Mouse (Mus musculus) urinary bladder, postnatal 14 days (tissue): Measurements from ENCODE around the gene Ddx52.
A peak's percentile ranks its signal among the peaks of the same experiment; 100 is the strongest.

Experiments used
- DNase-seq: peaks from one replicate; pipeline ENCODE4 v3.0.0; 2021; ENCODE audit warnings: low spot score

Ddx52 gene

GRCm38 (mm10) chr11:83941950-83942840 lies at the start of gene Ddx52:
Gene Ddx52, plus strand, starts transcription at chr11:83942062.
- peak; percentile 91 for DNase-seq

DNA sequence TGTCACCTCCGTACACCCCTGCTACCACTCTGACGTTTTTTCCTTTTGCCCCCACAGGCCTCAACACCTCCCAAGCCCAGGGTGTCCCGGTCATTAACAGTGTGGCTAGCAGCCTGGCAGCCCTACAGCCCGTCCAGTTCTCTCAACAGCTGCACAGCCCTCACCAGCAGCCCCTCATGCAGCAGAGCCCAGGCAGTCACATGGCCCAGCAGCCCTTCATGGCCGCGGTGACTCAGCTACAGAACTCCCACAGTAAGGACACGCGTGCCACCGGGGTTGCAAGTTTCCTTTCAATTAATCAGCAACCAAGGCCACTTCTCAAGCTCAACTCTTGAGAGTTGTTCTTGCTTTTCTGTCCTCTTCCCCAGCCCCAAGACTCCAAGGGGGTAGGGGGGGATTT lies 48.5 kb upstream of the Ddx52 start:
- DNase-seq, result no peak

GRCm38 (mm10) chr11:83896430-83897410 lies 45.1 kb upstream of the Ddx52 start:
- DNase-seq, result no peak

DNA sequence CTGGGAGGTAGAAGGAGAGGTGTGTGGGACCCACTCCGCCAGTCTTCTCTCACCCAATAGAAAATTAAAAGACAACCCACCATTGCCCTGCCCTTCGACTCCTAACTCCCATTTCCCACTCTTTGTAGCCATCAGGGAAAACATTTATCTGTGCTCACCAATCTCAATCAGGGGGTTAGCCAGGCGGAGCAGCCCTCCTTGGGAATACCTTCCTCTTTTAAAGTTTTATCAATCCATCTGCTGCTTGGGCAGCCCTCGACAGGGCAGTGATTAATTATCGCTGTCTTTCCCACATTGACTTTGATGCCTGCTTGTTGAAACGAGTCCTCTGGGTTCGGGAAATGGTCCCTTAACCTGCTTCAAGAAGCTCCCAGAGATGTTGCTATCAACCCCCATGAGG lies 44.3 kb upstream of the Ddx52 start:
- DNase-seq, result no peak

DNA sequence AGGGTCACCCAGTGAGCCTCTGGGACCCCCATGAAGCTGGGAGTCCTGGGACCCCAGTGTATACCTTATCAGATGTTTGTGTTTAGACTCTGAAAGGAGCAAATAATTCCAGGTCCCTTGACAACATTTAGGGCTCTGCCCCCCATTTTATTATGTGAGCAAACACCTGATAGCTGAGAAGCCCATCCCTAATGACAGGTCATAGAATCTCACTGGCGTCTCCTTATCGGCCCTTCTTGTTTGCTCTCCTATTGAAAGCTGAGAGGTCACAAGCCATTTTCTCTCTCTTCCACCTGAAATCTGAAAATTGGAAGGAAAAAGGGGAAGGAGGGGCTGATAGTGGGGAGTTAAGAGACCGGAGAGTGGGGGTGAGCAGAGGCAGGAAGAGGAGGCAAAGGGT lies 39.0 kb upstream of the Ddx52 start:
- no peak for DNase-seq

GRCm38 (mm10) chr11:83905756-83906155 lies 36.1 kb upstream of the Ddx52 start:
- no peak for DNase-seq

DNA sequence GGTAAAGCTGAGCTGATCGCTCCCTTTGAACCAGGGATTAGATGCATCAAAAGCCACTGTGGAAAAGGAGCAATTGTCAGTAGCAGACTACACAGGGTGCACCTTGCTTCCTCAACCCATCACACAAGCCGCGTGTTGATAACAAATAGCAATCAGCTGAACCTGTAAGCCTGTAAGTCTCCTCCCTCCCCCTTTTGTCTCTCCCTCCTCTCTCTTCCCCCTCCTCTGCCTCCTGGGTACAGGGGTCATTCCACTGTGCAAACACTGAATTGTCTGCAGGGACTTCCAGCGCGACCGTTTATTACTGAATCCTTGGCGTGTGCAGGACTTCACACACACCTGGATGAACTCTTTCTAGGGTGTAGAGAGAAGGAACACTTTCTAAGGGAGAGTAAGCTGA lies 33.5 kb upstream of the Ddx52 start:
- DNase-seq, result no peak

DNA sequence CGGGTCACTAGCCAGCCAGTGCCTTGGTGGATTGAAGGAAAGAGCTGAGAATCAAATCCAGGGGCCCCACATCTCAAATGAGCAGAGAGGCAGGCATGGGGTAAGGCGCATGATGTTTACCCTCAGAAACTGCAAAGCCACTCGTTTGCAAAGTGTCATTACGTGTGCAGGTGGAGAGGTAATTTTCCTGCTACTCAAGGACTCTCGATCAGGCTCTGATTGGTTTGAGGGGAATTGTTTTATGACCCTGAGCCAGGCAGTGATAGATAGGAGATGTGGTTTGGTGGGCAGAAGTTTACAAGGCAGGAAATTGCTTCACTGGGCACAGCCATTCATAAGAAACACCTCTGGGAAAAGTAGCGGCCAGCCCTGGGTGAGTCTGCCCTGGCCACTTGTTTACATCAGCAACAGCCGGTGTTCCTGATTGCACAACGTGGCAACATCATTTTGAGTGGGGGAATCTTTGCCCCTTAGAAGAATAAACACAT lies 28.0 kb upstream of the Ddx52 start:
- no peak for DNase-seq

- no peak for DNase-seq
Measured at GRCm38 (mm10) chr11:83914501-83914900, 27.4 kb upstream of the Ddx52 start.

DNA sequence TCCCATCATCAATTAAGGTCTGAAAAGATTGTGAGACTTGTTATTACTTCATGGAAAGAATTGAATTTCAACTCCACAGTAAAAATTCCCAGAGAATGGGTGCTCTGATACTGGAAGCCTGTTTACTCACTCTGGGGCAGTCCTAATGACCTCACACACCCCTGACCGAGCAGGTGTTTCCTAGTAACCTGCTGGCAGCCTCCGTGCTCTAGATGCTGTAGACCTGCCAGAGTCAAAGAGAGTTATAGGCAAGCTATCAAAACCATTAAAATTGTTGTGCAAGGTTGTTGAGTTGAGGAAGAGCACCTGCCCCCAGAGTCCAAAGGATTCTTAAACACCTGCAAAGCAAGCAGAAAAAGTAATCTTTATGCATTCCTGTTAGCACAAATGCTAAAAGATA lies 19.3 kb upstream of the Ddx52 start:
- DNase-seq, result no peak

DNA sequence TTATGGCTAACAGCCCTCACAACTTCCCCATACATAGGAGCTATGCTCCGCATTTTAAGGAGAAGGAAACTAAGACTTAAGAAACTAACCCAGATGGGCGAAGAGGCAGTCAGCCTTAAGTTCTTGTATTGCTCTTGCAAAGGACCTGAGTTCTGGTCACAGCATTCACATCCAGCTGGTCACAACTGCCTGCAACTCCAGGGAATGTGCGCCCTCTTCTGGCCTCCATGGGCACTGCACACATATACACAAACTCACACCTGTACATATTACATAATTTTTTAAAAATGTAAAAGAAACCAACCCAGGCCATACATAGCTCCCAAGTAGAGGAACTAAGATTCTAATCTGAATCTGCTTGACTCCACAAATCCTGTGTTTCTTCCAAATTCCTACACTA lies 14.8 kb upstream of the Ddx52 start:
- no peak for DNase-seq

DNA sequence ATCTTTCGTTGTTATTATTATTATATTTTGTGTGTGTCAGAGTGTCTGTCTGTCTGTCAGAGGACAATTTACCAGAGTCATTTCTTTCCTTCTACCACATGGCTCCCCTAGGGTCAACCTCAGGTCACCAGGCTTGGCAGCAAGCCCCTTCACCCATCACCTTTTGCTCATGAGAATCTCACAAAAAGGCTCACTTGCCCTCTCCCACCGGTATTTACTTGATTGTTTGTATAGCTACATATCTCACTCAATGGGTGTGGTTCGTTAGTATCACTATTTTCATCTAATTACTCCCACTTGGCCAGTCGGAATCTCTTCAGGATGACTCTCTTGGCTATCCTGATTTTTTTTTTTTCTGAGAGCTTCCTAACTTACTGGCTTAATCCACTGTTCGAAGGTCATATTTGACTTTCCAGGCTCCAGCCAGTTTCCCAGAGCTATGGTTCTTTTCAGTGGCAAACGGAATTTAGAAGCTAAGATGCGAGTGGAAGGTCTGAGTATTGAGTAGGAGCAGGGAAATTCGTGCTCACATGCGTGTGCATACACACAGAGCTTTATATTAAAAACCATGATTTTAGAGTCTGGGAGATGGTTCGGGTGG lies 9.3 kb upstream of the Ddx52 start:
- DNase-seq, result no peak

DNA sequence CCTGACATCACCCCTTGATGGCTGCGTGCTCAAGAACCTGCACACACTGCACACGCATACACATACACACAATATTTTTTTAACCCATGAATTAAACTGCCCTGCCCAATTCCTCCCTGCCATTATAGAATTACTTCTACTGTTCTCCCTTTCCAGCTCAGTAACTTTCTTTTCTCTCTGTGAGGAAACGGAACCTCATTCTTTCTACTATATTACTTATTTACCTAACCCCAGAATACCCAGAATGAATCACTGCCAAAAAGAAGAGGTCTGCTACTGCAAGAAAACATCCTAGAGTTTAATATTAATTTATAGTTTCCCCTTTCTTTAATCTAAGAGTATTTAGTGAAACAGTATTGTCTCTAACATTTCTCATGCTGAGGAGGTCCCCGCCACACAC lies 8.5 kb upstream of the Ddx52 start:
- DNase-seq, result no peak

DNA sequence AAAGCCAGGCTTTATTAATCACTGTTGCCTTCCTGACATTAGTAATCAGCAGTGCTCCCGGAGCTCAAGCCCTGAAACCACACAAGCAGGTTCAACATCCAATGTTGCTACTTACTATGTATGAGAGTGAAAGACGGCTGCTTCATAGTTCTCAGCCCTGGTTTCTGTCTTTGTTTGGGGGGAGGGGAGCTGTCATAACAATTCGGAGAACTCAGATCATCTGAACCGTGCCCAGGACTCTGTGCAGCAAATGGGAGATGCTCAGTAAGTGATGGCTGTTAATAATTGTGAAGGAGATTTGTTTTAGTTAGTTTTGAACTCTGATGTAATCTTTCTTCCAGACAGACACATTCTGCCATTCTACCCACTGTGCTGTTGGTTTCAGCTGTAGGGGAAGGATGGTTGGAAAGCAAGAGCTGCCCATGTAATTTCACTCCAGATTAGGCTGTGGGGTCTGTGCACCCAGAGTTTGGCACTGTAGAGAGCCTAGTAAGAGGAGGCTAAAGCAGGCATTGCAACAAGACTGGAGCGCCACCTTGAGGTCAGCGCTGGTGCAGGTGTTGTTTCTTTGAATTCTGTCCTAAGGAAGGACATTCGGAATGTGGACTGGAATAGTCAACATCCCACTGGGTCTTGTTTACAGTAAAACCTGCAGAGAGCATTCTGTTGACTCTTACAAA lies 5.7 kb upstream of the Ddx52 start:
- peak; percentile 86 for DNase-seq

DNA sequence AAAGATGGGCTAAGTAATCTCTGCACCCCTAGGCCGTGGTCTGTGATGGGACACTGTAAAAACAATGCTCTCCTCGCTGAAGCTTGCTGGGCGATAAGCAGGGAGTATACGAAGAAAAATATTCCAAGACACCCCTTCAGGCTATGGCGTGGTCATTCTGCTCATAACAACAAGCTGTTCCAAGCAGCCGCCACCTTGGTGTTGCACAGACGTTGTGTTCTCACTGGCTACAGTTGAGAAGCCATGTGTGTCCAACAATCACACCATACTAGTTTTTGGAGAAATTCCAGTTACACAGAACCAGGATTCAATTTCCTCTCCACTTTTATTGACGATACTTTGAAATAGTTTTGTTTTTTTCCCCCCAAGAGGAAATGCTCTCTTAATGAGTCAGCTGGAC lies 3.3 kb upstream of the Ddx52 start:
- no peak for DNase-seq

GRCm38 (mm10) chr11:83956822-83957221 lies 15.0 kb downstream of the Ddx52 start:
- no peak for DNase-seq

DNA sequence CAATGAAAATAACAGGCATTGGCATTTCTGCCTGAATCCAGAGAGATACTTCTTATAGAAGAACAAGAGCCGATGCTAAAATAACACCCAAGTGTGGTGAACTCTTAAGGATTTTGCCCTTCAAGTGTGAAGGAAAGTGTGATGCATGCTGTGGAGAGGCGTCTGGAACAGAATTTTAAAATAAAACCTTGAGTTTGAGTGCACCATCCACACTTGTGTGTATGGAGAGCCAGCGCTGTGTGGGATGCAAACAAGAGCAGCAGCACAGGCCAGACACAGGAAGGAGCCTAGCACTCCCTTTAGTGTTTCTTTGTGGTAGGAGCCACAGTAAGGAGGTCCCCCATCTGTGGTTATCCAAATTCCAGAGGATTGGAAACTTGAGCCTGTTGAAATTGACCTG lies 20.1 kb downstream of the Ddx52 start:
- no peak for DNase-seq

- DNase-seq, result peak; percentile 91
Measured at GRCm38 (mm10) chr11:83963991-83964921, 22.4 kb downstream of the Ddx52 start, which contains the start of gene Synrg. Gene Synrg, plus strand, starts transcription at chr11:83964428.

DNA sequence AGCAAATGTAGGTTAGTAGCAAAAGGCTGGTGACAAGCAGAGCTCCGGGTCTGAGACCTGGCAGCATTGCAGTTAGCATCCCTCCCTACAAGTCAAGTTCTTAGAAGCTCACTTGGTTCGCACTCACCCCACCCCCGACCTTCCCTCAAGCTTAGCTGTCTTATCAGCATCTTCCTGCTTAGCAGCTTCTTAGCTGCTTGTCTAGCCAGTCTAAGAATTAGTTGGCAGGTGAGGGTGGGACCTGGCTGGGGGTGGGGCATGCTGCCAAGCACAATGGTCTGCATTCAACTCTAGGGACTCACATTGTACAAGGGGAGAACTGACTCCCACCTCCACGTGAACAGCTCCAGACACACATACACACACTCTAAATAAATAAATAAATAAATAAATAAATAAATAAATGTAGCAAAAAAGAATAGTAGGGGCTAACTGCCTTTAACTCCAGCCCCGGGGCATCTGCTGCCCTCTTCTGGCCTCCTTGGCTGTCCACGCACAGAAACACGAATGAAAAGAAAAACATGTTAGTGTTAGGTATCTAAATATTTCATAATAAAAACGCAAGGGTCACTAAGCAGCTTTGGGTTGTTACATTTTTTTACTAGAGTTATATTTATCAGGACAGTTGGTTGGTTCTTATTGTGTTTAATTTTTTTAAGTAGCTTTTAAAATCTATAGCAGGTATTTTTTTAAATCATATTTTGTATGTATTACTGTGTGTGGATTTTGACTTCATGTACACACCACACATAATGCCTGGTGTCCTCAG lies 25.8 kb downstream of the Ddx52 start:
- DNase-seq, result peak; percentile 34

DNA sequence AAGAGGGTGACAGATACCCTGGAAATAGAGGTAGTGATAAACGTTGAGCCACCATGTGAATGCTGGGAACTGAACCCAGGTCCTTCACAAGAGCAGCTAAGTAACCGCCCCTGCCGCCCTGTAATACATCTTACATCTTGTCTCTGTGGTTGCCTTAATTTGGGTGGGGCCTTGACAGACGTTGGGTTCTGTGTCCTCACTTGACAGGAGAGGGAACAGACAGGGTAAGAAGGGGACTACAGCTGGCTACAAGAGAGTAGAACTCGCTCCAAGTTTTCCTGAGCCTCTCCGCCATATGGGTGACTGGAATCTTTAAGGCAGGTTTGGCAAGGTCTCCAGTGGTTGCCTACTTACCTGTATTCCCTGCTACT lies 26.3 kb downstream of the Ddx52 start:
- DNase-seq, result no peak
